Mouse (Mus musculus) fat pad, adult 2 months (tissue): Measurements from ENCODE around the gene Lst1.
"Not testable (repeated sequence)": the region's sequence is repeated elsewhere in the genome, so short reads cannot be mapped to it uniquely, and the experiment has no call there.

Source experiments
- DNase-seq: peaks from one replicate; pipeline ENCODE4 v3.0.0-alpha.2; 2011; ENCODE audit warnings: low read depth, low spot score; ENCODE audit errors: extremely low read depth

Lst1 gene

DNA sequence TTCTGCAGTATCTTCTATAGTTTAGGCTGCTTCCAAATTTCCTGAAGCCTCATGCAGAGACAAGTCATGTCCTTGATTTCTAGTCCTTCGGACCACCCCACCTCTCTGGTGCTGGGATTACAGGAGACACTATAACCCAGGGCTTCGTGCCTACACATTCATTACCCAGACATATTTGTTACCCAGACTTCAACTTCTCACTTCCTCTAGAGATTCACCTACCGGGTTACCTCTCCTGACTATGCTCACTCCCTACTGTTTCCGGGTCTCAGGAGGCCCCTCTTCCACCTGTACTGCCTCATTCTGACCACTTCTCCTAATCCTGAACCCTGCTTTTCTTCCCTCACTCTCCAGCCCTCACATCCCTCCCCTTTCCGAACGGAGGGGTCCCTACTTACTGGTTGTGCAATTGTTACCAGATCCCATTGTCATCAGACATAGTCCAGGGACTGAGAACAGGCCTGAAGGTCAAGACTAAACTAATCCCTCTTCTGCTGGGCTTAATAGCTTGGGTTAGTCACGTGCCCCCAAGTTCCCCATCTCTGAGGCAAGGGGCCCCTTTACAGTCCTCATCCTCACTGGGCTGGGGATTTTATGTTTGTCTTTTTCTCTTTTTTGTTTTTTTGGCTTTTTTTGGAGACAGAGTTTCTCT is at the start of gene Lst1:
TSS of gene Lst1 (minus strand) at position 481 of the 652 bp plus-strand sequence.
- no peak for DNase-seq

DNA sequence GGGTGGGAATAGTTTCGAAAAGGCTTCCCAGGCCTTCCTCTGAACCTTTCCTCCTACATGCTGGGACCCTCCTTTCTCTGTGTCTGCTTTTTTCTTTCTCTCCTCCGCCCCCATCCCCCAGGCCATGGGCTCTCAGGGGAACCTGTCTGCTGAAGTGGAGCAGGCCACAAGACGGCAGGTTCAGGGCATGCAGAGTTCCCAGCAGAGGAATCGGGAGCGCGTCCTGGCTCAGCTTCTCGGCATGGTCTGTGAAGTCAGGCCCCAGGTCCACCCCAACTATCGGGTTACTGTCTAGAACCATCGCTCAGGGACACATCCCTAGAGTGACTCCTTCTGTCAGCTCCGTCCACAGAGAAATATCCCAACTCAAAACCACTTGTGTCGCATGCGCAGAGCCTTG is 49.3 kb upstream of the Lst1 start:
- DNase-seq: no peak

DNA sequence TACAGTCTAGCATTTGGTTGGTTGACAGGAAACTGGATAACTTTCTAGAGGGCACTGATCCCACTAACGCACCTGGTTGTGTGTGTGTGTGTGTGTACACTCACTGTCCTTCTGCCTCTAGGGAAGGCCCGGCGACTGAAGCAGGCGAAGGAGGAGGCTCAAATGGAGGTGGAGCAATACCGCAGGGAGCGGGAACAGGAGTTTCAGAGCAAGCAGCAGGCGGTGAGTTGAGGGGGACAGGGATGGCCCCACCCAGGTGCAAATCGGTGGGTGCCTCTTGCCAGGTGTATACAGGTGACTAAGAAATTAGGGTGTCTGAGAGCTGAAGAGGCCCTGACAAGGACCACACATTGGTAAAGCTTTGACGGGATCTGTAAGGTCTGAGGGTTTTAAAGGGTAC is 48.8 kb upstream of the Lst1 start:
- DNase-seq: no peak

DNA sequence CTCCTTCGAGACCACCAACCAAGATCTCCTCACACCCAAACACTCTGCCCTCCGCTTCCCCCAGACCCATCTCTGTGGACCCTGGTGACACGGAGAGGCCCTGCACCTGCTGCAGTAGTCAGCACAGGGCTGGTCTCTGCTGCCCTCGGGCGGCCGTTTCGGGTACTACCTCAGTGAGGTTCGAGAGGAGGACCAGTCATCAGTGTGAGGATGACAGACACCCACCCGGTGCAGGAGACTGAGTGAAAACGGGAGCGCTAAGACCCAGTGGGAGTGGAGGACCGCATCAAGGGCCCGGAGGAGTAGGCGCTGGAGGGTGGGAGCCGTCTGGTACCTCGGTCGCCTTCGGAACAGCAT is 48.1 kb upstream of the Lst1 start:
- no peak for DNase-seq

DNA sequence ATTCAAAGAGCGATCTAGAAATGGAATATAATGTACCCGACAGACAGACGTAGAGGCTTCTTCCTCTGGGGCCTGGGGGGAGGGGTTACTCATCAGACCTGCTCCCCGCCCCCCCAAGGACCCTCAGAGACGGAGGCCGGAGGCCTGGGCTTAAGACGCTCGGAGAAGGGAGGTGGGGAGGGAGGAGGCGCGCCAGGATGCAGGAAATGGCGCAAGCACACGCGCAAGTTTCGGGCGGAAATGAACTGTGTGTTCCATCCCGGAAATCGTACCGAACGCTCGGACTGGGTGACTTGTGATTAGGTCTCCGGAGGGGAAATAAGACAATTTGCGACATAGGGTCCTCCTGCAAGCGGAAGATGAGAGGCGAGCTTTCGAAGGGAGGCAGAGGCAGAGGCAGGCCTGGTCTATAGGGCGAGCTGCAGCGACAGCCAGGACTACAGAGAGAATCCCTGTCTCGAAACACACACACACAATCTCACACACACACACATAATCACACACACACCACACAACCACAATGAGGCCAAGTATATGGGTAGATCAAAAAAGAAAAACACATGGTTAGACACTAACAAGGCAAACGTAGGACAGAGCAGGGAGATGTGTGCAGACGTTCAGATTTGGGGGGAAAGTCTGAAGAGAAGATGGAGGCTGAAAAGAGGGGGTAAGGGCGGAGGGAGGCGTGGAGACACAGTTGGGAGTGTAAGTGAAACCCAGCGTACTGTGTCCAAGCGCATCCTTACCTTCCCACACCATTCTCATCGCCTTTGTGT is 47.6 kb upstream of the Lst1 start, which contains the start of gene Nfkbil1:
TSS of gene Nfkbil1 (minus strand) at position 179 of the 776 bp plus-strand sequence.
- DNase-seq: peak; percentile 45

DNA sequence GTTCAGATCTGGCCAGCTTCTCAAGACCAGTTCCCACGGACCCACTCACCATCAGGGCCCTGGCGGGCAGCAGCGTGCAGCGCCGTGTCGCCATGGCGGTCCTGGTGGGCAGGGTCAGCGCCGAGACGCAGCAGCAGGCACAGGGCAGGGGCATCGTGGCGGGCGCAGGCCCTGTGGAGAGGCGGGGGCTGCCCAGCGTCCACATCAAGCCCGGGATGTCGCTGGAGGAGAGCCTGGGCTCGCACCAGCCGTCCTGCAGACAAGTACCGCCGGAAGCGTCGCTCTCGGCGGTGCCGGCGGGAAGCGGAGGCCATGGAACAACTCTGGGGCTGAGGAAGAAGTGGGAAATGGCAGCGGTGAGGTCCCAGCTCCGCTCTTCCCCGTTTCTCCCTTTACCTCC is 46.7 kb upstream of the Lst1 start:
- no peak for DNase-seq

DNA sequence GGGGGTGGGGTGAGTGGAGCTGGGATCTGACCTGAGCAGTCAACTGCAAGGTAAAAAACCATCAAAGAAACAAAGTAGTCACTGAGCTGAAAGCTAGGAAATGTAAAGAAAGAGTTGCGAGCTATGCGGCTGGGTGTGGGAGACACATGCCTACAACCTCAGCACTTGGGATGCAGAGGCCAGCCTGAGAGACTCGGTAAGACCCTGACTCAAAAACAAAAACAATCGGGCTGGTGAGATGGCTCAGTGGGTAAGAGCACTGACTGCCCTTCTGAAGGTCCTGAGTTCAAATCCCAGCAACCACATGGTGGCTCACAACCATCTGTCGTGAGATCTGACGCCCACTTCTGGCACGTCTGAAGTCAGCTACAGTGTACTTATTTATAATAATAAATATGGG is 45.9 kb upstream of the Lst1 start:
- not testable (repeated sequence) for DNase-seq

DNA sequence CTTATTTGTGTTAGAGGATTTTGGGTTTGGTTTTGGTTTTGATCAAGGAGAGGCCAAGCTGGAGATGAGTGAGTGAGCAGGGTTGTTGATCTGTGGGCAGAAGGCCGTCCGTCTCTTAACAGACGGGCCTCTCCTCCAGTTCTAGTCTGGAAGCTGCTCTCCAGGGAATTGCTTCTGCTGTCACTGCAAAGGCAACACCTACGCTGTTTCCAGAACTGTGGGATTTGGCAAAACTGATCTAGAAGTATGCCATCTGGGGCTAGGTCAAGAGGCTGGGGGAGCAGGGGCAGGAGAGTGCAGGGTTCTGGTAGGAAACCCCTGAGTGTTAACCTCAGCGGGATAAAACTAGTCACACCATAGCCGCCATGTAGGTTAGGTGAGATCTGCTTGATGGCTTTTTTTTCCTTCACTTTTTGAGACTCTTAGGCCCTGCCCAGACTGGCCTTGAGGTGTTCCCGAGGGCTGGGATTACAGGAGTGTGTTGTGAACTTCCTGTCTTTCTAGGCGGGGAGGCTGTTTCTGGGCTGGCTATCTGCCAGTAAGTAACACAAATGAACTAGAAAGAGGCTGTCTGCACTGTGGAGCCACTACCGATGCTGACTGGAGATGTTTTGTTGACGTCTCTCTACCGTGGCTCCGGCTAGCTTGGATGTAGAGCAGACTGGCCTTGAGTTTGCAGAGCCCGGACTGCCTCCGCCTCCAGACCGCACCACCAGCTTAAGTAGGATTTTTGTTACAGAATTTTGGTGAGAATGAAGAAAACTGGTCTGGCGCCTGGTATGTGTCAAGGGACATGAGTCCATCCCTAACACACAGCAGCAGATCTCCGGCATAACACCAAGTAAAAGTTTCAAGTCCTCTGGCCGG is 45.1 kb upstream of the Lst1 start, which contains the start of gene Atp6v1g2:
TSS of gene Atp6v1g2 (plus strand) at position 547 of the 867 bp plus-strand sequence.
- DNase-seq: no peak

DNA sequence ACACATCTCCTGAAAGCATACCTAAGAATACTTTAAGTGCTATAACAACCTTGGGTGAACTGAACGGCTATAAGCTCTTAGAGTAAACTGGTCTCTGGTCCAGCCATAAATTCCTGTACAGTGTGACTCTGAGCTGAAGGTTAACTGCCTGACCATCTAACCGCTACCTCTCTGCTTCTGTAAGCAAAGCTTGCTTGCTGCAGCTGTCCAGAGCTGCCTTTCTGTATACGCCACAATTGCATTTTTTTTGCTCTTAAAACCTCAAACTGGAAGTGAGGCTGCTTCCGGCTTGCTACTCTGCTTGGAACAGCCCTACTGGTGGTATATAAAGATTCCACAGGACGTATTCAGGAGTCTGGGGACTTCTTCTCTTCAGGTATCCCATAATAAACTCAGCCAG is 44.4 kb upstream of the Lst1 start:
- DNase-seq: no peak

DNA sequence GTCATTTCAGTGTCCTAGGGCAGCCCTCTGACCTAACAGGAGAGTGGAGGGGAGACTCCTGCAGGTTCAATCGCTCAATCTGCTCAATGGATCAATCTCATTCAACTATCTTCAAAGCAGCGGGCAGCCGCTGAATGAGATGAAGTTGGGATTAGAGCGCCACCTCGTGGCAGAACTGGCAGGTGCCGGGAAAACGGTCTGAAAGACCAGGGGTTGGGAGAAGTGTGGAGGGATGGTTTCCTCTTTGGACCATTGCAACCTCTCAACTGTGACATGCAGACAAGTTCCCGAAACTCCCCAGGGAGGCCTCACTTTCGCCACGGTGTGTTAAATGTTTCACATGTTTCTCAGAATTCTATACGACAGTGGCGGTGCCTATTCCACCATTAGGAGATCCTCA is 43.8 kb upstream of the Lst1 start:
- no peak for DNase-seq

DNA sequence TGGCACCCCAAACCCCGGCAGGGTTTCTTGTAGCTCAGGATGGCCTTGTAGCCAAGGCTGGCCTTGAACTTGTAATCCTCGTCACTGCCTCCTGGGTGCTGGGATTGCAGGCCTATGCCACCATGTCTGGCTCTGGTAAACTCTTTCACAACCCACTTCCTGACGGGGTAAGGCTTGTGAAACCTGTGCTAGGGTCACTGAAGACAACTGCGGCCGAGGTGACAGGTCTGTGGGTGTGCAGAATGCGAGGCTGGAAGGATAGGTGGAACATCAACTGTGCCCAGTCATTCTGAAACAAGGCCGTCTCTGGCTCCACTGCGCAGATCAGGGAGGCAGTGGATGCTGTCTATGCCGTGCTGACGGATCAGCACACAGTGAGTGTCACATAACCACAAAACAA is 42.8 kb upstream of the Lst1 start:
- DNase-seq: no peak

DNA sequence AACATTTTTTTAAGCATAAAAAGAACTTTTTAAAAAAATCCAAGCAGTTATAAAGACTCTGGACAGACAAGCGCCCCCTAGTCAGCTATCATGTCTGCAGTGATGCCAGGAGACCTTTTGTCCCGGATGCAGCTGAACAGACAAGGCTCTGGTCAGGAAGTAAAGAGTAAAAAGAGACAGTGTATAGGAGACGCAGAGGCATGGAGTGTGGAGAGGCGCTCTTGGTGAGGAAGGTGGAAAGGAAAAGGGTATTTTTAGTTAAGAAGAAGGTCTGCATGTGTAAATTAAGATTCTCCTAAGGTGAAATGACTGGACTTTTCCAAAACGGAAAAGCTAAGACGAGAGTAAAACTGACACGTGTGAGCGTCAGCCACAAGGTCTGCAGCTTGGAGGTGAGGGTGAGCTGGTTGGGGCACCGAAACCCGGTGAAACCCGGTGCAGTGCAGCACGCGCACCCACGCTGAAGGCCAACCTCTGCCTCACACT is 38.4 kb upstream of the Lst1 start:
- no peak for DNase-seq

DNA sequence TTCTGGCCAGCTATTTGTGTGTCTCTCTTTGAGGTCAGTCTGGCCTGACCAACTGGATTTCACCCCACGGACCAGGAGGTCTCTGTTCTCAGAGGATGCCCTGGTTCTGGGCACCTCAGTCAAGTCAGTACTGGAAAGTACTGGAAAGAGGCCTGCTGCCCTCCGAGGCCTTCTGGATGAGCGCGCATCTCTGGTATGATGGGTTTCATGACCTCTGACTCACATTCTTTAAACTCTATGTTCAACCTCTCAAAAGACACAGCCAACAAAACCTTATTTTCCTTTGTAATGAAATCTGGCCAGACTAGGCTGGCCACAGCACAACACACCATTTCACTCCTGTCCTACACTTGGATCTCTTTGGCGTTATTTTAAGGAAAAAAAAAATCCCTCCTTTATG is 37.2 kb upstream of the Lst1 start:
- no peak for DNase-seq

DNA sequence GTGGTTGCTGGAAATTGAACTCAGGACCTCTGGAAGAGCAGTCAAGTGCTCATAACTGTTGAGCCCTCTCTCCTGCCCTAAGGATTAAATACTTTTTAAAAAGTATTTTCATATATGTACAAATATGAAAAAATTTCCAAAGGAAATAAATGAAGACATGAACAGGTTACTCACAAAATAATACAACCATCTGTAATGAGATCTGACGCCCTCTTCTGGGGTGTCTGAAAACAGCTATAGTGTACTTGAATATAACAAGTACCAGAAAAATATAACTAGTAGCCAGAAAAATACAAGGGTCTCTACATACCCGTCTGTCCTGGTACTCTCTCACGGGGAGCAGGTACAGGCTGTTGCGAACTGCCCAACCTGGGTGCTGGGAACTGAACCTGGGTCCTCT is 36.4 kb upstream of the Lst1 start:
- DNase-seq: no peak

DNA sequence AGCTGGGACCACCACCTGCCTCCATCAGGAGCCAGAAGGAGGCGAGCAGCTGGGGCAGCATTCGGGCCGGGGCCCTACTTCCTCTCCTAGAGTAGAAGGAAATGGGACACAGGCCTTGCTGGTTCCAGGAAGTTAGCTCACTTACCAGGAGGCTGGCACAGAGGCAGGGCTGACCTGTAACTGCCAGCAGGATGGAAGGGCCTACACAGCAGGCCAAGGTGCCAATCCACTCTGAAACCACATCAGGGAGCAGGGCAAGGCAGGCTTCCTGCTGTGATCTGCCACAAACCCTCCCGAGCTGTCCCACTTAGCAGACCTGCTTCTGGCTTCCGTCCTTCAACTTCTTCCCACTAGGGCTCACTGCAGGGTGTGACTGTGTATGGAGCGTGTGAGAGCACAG is 34.1 kb upstream of the Lst1 start:
- no peak for DNase-seq

DNA sequence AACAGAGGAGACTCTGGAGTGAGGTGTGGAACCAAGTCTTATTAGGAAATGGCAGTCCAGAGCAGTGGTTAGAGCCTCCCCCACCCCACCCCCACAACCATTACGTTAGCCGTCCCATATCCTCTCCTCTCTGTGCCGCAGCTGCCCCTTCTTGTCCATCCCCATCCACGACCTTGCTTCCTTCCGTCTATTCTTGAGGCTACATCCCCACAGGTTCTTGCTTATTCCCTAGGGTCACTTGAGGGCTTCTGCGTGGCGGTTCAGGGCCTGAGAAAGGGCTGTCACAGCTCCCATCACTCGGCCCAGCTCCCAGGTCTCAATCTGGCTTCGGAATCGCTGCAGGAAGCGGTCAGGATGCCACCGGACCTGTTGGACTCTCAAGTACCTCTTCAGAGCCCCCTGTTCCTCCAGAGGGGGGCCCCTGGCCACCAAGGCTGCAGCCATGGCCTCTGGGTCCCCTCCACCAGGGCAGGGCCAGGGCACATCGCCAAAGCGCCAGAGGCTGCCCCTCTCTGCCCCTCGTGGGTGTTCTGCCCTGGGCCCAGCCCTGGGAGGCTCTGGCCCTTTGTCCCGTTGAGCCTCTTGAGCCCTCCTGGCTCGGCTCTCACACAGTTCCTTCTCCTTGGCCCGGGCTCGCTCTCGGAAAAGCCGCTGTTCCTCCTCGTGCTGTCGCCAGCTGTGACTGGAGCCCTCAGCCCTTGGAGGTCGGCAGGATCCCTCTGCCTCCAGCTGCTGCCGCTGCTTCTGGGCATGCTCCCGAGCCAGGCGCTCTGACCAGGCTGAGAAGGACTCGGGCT is 32.1 kb upstream of the Lst1 start, which contains the start of gene Gm16181:
TSS of gene Gm16181 (plus strand) at position 679 of the 797 bp plus-strand sequence.
- DNase-seq: no peak

DNA sequence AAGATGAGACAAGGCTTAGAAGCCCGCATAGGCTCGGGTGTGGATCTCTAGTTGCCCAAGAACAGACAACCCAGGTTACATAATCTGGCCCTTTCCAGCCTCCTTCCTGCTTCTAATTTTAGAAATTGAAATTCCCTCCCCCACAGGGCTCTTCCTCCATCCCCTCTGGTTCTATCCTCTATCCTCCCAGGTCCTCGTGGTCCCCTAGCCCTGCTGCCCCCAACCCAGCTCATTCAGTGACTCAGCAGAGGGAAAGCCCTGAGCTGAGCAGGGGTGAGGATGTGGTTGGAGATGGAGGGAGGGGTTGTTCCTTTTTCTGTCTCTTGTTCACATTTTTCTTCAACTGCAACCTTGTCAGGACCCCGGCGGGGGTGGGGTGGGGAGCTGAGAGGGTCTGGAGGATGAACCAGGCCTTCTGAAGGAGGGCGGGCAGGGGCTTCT is 31.4 kb upstream of the Lst1 start:
- DNase-seq: no peak

DNA sequence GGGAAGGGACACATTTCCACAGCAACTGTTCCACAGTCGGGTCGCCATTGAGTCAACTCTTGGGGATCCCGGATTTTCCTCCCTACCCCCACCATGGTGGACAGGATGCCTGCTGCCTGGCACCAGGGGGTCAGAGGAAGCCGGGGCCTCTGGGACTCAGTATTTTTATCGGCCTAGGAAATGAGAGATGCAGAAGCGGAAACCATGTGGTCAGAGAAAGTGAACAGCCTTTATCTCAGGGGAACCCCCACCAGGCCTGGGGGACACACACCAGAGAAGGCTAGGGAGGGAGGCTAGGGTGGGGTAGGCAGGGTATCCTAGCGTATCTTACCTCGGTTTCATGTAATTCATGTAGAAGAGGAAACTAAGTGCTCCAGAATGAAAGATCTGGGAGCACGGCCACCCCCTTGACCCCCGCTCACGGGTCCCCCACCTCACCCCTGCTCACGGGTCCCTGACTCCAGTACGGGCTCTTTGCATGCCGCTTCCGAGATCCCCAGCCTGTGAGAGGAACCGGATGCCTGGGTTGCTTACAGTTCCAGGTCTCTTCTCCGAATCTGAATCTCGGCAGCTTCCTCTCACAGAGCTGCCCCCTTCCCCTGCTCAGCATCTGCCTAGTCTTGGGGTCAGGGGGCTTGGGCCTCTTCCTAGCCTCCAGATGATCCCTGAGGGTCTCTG is 30.4 kb upstream of the Lst1 start:
- DNase-seq: no peak

DNA sequence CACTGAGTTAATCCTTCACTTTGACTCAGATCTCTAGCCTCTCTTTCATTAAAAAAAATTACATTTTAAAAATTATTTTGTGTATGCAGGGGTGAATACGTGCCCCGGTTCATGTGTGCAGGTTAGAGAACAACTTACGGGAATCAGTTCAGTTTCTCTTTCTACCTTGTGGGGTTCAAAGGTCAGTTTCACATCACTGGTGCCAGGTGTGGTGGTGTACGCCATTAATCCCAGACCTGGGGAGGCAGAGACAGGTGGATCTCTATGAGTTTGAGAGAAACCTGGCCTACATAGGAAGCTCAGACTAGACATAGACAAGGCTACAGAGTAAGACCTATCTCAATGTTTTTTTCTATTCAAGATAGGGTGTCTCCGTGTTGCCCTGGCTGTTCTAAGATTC is 24.8 kb upstream of the Lst1 start:
- DNase-seq: no peak

DNA sequence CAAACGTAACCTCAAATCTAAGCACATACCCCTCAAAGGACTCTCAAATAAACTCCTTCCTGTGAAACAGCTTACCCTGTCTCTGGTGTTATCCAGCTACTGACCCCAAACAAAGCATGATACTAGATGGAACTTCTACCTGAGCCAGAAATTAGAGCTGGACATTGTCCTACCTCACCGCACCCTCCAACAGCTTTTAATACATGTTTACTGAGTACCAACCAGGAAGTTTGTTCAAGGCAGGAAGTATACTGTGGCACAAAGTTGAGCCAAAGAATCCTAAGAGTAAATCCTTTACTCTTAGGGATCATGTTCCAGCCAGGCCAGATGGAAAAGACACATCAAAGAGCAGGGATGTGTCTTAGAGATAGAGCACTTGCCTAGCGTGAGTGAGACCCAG is 22.4 kb upstream of the Lst1 start:
- no peak for DNase-seq
